Mouse (Mus musculus) cerebellum, postnatal 14 days (tissue): ENCODE measurements around the gene Yaf2.
A peak's percentile ranks its signal among the peaks of the same experiment; 100 is the strongest.
"Not testable (repeated sequence)": the region's sequence is repeated elsewhere in the genome, so short reads cannot be mapped to it uniquely, and the experiment has no call there.

ENCODE experiments used
- DNase-seq, 2 experiments: peaks; one replicate each; pipeline ENCODE4 v3.0.0; 2021; ENCODE audit warnings: mixed read lengths in 2 of 2

Yaf2 gene

GRCm38 (mm10) chr15:93336925-93337761 lies at the start of gene Yaf2:
Gene Yaf2, minus strand, starts transcription at chr15:93336935.
- DNase-seq = peak; percentile 85 to 86

- DNase-seq = no peak
Observed at GRCm38 (mm10) chr15:93381337-93381736, 44.6 kb upstream of the Yaf2 start.

GRCm38 (mm10) chr15:93379177-93379576 lies 42.4 kb upstream of the Yaf2 start:
- DNase-seq = no peak

- no peak for DNase-seq
Observed at GRCm38 (mm10) chr15:93375696-93376095, 39.0 kb upstream of the Yaf2 start.

GRCm38 (mm10) chr15:93372525-93373119 lies 35.9 kb upstream of the Yaf2 start:
- not testable (repeated sequence) for DNase-seq

GRCm38 (mm10) chr15:93371838-93372237 lies 35.1 kb upstream of the Yaf2 start:
- no peak for DNase-seq

- no peak for DNase-seq
Observed at GRCm38 (mm10) chr15:93368558-93368957, 31.8 kb upstream of the Yaf2 start.

GRCm38 (mm10) chr15:93365561-93365960 lies 28.8 kb upstream of the Yaf2 start:
- DNase-seq = no peak

GRCm38 (mm10) chr15:93358346-93359095 lies 21.8 kb upstream of the Yaf2 start:
- no peak for DNase-seq

- no peak for DNase-seq
Observed at GRCm38 (mm10) chr15:93340630-93341379, 4.1 kb upstream of the Yaf2 start.

- DNase-seq = no peak
Observed at GRCm38 (mm10) chr15:93336658-93336924, 144 bp downstream of the Yaf2 start.

GRCm38 (mm10) chr15:93335821-93336657 lies 696 bp downstream of the Yaf2 start:
- peak; percentile 61 to 65 for DNase-seq

- DNase-seq = peak; percentile 60 to 66
Observed at GRCm38 (mm10) chr15:93331256-93331655, 5.5 kb downstream of the Yaf2 start.

GRCm38 (mm10) chr15:93327235-93327634 lies 9.5 kb downstream of the Yaf2 start:
- DNase-seq = no peak

GRCm38 (mm10) chr15:93326651-93327050 lies 10.1 kb downstream of the Yaf2 start:
- DNase-seq = peak; percentile 37 to 40

- DNase-seq = no peak
Observed at GRCm38 (mm10) chr15:93325360-93325759, 11.4 kb downstream of the Yaf2 start.

- DNase-seq = no peak
Observed at GRCm38 (mm10) chr15:93318781-93319180, 18.0 kb downstream of the Yaf2 start.

GRCm38 (mm10) chr15:93310304-93310703 lies 26.4 kb downstream of the Yaf2 start:
- DNase-seq = not testable (repeated sequence)

GRCm38 (mm10) chr15:93298197-93298596 lies 38.5 kb downstream of the Yaf2 start:
- DNase-seq = no peak

- DNase-seq = no peak
Observed at GRCm38 (mm10) chr15:93294483-93294882, 42.3 kb downstream of the Yaf2 start.

- DNase-seq = no peak
Observed at GRCm38 (mm10) chr15:93288321-93288720, 48.4 kb downstream of the Yaf2 start.

GRCm38 (mm10) chr15:93287628-93288027 lies 49.1 kb downstream of the Yaf2 start:
- DNase-seq = no peak
